Mouse (Mus musculus) liver, adult 2 months (tissue): ENCODE results near the gene Asb11.

Source experiments
- CTCF ChIP-seq: fragments of 200-500 bp; IDR thresholded peaks from 2 replicates; pipeline ENCODE4 v1.5.1; 2011; ENCODE audit warnings: low read depth, low read length, control low read depth
- POLR2A ChIP-seq: fragments of 200-500 bp; IDR thresholded peaks from 2 replicates; pipeline ENCODE4 v1.6.1; 2011; ENCODE audit warnings: low read length, control low read depth; ENCODE audit not compliant: insufficient read depth; ENCODE audit errors: extremely low read depth

DNA sequence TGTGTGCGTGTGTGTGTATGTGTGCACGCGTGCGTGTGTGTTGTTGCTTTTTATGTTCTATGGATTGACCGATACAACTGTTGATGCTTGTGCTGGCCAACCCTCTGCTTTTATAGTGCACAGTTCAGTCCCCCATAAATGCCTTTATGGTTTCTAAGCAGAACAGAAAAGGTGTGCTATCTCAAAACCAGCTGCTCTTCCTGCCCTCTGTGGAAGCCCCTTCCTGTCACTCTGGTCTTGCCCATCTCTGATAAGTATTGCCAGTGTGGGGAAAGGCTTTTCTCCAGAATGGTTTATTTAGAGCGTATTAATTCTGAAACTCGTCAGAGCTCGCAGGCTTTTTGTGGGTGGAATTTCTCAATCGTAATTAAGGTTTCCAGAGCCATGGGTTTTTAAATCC, 4.1 kb upstream of the Asb11 start:
- TF ChIP-seq CTCF (no peak), POLR2A (no peak)
